Mouse (Mus musculus) subcutaneous adipose tissue, adult 2 months (tissue): ENCODE measurements around the gene Piwil1. TPM values are rescaled to one million over a fixed set of nuclear protein-coding genes. Genes with fewer than 3 reads are reported as not detected.

Source experiments
- polyA plus RNA-seq: library from polyadenylated mRNA; depleted of rRNA; stranded (reverse); fragments of >200 nt; gene quantifications from 2 replicates; pipeline ENCODE4 v1.2.3, GENCODE M21; 2012; ENCODE audit warnings: low replicate concordance; rRNA removed

Gene Piwil1
- not detected in 2 replicates for polyA plus RNA-seq

GRCm38 (mm10) chr5:128702224-128702623 is at the start of gene Piwil1:
TSS of gene Piwil1 (plus strand) at chr5:128702524.

Other genes with a start within 250 kb of the Piwil1 start
- 0.32 and 11.3 TPM in 2 replicates for gene Fzd10, start 101.7 kb upstream of the Piwil1 start, polyA plus RNA-seq